Mouse (Mus musculus) layer of hippocampus, postnatal 14 days (tissue): Measurements from ENCODE around the gene Tsc22d3. TPM values are rescaled to one million over a fixed set of nuclear protein-coding genes. Genes with fewer than 3 reads are reported as not detected.
"Not testable (repeated sequence)": the region's sequence is repeated elsewhere in the genome, so short reads cannot be mapped to it uniquely, and the experiment has no call there.

ENCODE experiments used
- DNase-seq, 2 experiments: peaks; one replicate each; pipeline ENCODE4 v3.0.0; 2021 to 2022; ENCODE audit warnings: low spot score in 2 of 2, mixed read lengths in 1 of 2
- total RNA-seq, 2 experiments: library from RNA; stranded (reverse); gene quantifications; 2 replicates each; pipeline ENCODE4 v1.2.3; 2021

Tsc22d3 gene
- total RNA-seq, 2 experiments from 2014 or later, result 126 to 133 TPM

GRCm38 (mm10) chrX:140531356-140531755 lies 69.1 kb downstream of the Tsc22d3 start:
- DNase-seq, result no peak

GRCm38 (mm10) chrX:140530632-140531031 lies 69.8 kb downstream of the Tsc22d3 start:
- no peak for DNase-seq

GRCm38 (mm10) chrX:140529074-140529561 lies 71.3 kb downstream of the Tsc22d3 start:
- no peak for DNase-seq

GRCm38 (mm10) chrX:140527231-140527630 lies 73.2 kb downstream of the Tsc22d3 start:
- DNase-seq, result no peak

- no peak for DNase-seq
Observed at GRCm38 (mm10) chrX:140526253-140526618, 74.2 kb downstream of the Tsc22d3 start.

- no peak for DNase-seq
Observed at GRCm38 (mm10) chrX:140525604-140526252, 74.7 kb downstream of the Tsc22d3 start.

GRCm38 (mm10) chrX:140524231-140524630 lies 76.2 kb downstream of the Tsc22d3 start:
- DNase-seq, result no peak

- DNase-seq, result no peak
Observed at GRCm38 (mm10) chrX:140522071-140522765, 78.2 kb downstream of the Tsc22d3 start.

- peak; percentile 62 to 83 for DNase-seq
Observed at GRCm38 (mm10) chrX:140520146-140521102, 80.0 kb downstream of the Tsc22d3 start.

GRCm38 (mm10) chrX:140518351-140518750 lies 82.1 kb downstream of the Tsc22d3 start:
- DNase-seq, result no peak

- no peak for DNase-seq
Observed at GRCm38 (mm10) chrX:140513379-140513778, 87.1 kb downstream of the Tsc22d3 start.

- no peak for DNase-seq
Observed at GRCm38 (mm10) chrX:140511687-140512651, 88.5 kb downstream of the Tsc22d3 start.

GRCm38 (mm10) chrX:140510696-140511429 lies 89.6 kb downstream of the Tsc22d3 start:
- peak; percentile 28 to 61 for DNase-seq

- no peak for DNase-seq
Observed at GRCm38 (mm10) chrX:140509817-140510216, 90.6 kb downstream of the Tsc22d3 start.

- DNase-seq, result not testable (repeated sequence)
Observed at GRCm38 (mm10) chrX:140508791-140509190, 91.7 kb downstream of the Tsc22d3 start.

GRCm38 (mm10) chrX:140507377-140507776 lies 93.1 kb downstream of the Tsc22d3 start:
- DNase-seq, result no peak

- no peak for DNase-seq
Observed at GRCm38 (mm10) chrX:140506436-140507180, 93.9 kb downstream of the Tsc22d3 start.

- peak in 1 of 2 experiments; percentile 28 for DNase-seq
Observed at GRCm38 (mm10) chrX:140505497-140506238, 94.8 kb downstream of the Tsc22d3 start.
